In genomic region chr8:57939856-57940420, GRCm38 (mm10) we compare ENCODE assay signal across 10 mouse cellular contexts.
A peak's percentile ranks its signal among the peaks of the same experiment; 100 is the strongest.
DNase-seq lines count a peak whose midpoint lies in the region; ATAC-seq and TF ChIP-seq lines count a peak whose summit lies in the region.
"Had no signal": no experiment of that assay in that cellular context is flagged by ENCODE, and none has a peak within 500 bp of the region (broad histone marks: within the 10 kb centered on the region; RNA-seq: fewer than 3 reads in every experiment).

No protein-coding gene starts in this region.

- TF ChIP-seq CTCF in heart, adult 2 months (IDR thresholded peaks at IDR 0.05): no peak
- TF ChIP-seq CTCF in layer of hippocampus, adult 2 months (conservative IDR thresholded peaks at IDR 0.05): no peak

- H3K27ac ChIP-seq in heart, embryonic 14.5 days (replicated peaks in 1 of 2; ENCODE audit: control insufficient read depth in 1 of 2, insufficient read depth in 1 of 2, low read depth in 2 of 2, low read length in 2 of 2): no peak overlapping the region
- H3K27ac ChIP-seq in heart, adult 2 months: no peak overlapping the region
- H3K27ac ChIP-seq in layer of hippocampus, adult 2 months: no peak overlapping the region
- no peak overlapping the region for H3K27ac ChIP-seq in intestine, embryonic 14.5 days (ENCODE audit: low read depth)
- H3K27ac ChIP-seq in limb, embryonic 15.5 days: no peak overlapping the region
- H3K27ac ChIP-seq: midbrain, embryonic 12.5 days had no signal

- no peaks in the 10 kb centered on the region for H3K79me2 ChIP-seq in heart, adult 2 months (replicated peaks; ENCODE audit: control insufficient read depth, insufficient read depth, low read length)

- intact Hi-C loops in heart, adult 2 months (cut with DNase I): no loop called here

- DNase-seq in heart, adult 2 months: no peak
- no peak for DNase-seq in layer of hippocampus, adult 2 months (ENCODE audit: low spot score in 2 of 2)
- no peak for DNase-seq in layer of hippocampus, adult 9-11 months
- DNase-seq in intestine, embryonic 14.5 days (ENCODE audit: low spot score): no peak
- DNase-seq in spleen, postnatal 36 days (ENCODE audit: low spot score in 2 of 2): no peak
- no peak for DNase-seq in cerebellum, postnatal 36 days

- H3K9ac ChIP-seq in heart, embryonic 14.5 days (ENCODE audit: low read length): no peak overlapping the region
- no peak overlapping the region for H3K9ac ChIP-seq in heart, adult 2 months (ENCODE audit: low read depth, low read length)
- no peak overlapping the region for H3K9ac ChIP-seq in intestine, embryonic 14.5 days (ENCODE audit: low read length)
- no peak overlapping the region for H3K9ac ChIP-seq in limb, embryonic 15.5 days
- H3K9ac ChIP-seq: midbrain, embryonic 12.5 days had no signal

- no peak for ATAC-seq in heart, embryonic 14.5 days (ENCODE audit: insufficient number of reproducible peaks, insufficient read depth, low FRiP score, low read depth)
- no peak for ATAC-seq in intestine, embryonic 14.5 days (replicated peaks; ENCODE audit: low FRiP score, low TSS enrichment, low read depth)
- ATAC-seq in limb, embryonic 15.5 days (ENCODE audit: insufficient number of reproducible peaks, low FRiP score, low TSS enrichment, low read depth): no peak
- ATAC-seq: CD4-positive, CD25-positive, alpha-beta regulatory T cell, adult 4 months had no signal

- no peaks in the 10 kb centered on the region for H3K36me3 ChIP-seq in heart, embryonic 14.5 days (ENCODE audit: control insufficient read depth, insufficient read depth, low read length)
- no peaks in the 10 kb centered on the region for H3K36me3 ChIP-seq in heart, adult 2 months (ENCODE audit: control insufficient read depth, insufficient read depth, low read length)
- no peaks in the 10 kb centered on the region for H3K36me3 ChIP-seq in intestine, embryonic 14.5 days (ENCODE audit: control insufficient read depth, insufficient read depth, low read length)
- no peaks in the 10 kb centered on the region for H3K36me3 ChIP-seq in limb, embryonic 15.5 days
- H3K36me3 ChIP-seq: midbrain, embryonic 12.5 days had no signal

- TF ChIP-seq EP300 in heart, adult 2 months (IDR thresholded peaks at IDR 0.05; ENCODE audit: insufficient read depth, low read depth, low read length): no peak

- H3K4me2 ChIP-seq in heart, embryonic 14.5 days (ENCODE audit: low read length): peak overlapping the region; percentile 48
- H3K4me2 ChIP-seq in intestine, embryonic 14.5 days (ENCODE audit: low read length): peak overlapping the region; percentile 24; the same call in 1 of the 2 replicates
- H3K4me2 ChIP-seq in limb, embryonic 15.5 days: peak overlapping the region; percentile 34
- H3K4me2 ChIP-seq: midbrain, embryonic 12.5 days had no signal

- no peak overlapping the region for H3K4me3 ChIP-seq in heart, embryonic 14.5 days (ENCODE audit: control insufficient read depth in 1 of 2, insufficient read depth in 1 of 2, low read depth in 1 of 2, low read length in 2 of 2)
- no peak overlapping the region for H3K4me3 ChIP-seq in heart, adult 2 months
- peak overlapping the region; percentile 41 for H3K4me3 ChIP-seq in layer of hippocampus, adult 2 months
- no peak overlapping the region for H3K4me3 ChIP-seq in intestine, embryonic 14.5 days (ENCODE audit: low read depth, low read length)
- no peak overlapping the region for H3K4me3 ChIP-seq in limb, embryonic 15.5 days
- H3K4me3 ChIP-seq: midbrain, embryonic 12.5 days had no signal

- no peak for TF ChIP-seq POLR2A in heart, adult 2 months (IDR thresholded peaks at IDR 0.05; ENCODE audit: insufficient read depth, low read depth, low read length)

- no peaks in the 10 kb centered on the region for H3K4me1 ChIP-seq in heart, embryonic 14.5 days (ENCODE audit: control insufficient read depth in 2 of 2, insufficient read depth in 2 of 2, low read length in 2 of 2)
- no peaks in the 10 kb centered on the region for H3K4me1 ChIP-seq in heart, adult 2 months (ENCODE audit: control insufficient read depth, insufficient read depth, low read length)
- no peaks in the 10 kb centered on the region for H3K4me1 ChIP-seq in intestine, embryonic 14.5 days (replicated peaks; ENCODE audit: control insufficient read depth, insufficient read depth, low read length)
- 0 out of 2 replicates have a peak, but pooled peaks cover 3% of the 10 kb centered on the region for H3K4me1 ChIP-seq in limb, embryonic 15.5 days
- H3K4me1 ChIP-seq: midbrain, embryonic 12.5 days had no signal

- H3K9me3 ChIP-seq in heart, embryonic 14.5 days (ENCODE audit: control insufficient read depth, low read length): no peaks in the 10 kb centered on the region
- H3K9me3 ChIP-seq in intestine, embryonic 14.5 days (ENCODE audit: control insufficient read depth, low read length): no peaks in the 10 kb centered on the region
- no peaks in the 10 kb centered on the region for H3K9me3 ChIP-seq in limb, embryonic 15.5 days
- H3K9me3 ChIP-seq: midbrain, embryonic 12.5 days had no signal

- H3K27me3 ChIP-seq in heart, embryonic 14.5 days (ENCODE audit: control insufficient read depth, insufficient read depth, low read length): no peaks in the 10 kb centered on the region
- H3K27me3 ChIP-seq in heart, adult 2 months (ENCODE audit: control insufficient read depth, insufficient read depth, low read length): no peaks in the 10 kb centered on the region
- no peaks in the 10 kb centered on the region for H3K27me3 ChIP-seq in intestine, embryonic 14.5 days (replicated peaks; ENCODE audit: control insufficient read depth, insufficient read depth, low read length)
- H3K27me3 ChIP-seq in limb, embryonic 15.5 days: peaks cover 9% of the 10 kb centered on the region; the same call in 1 of the 2 replicates

- 63% methylated on average over 5 of the region's 5 CpGs for WGBS in heart, embryonic 14.5 days
- 61% methylated on average over 5 of the region's 5 CpGs for WGBS in heart, adult 2 months
- WGBS in intestine, embryonic 14.5 days: 58% methylated on average over 5 of the region's 5 CpGs
- WGBS in limb, embryonic 15.5 days: 41% methylated on average over 5 of the region's 5 CpGs
